Mouse (Mus musculus): ENCODE measurements around the gene Chrdl1.

GRCm38 (mm10) chrX:143338156-143338555 is 55.9 kb downstream of the Chrdl1 start:
- TF ChIP-seq CTCF (IDR thresholded peaks at IDR 0.05; ENCODE audit: control insufficient read depth, insufficient read depth, insufficient read length) (no peak), MYOG (IDR thresholded peaks at IDR 0.05; ENCODE audit: control insufficient read depth, extremely low read depth, insufficient read length) (no peak), CEBPB (IDR thresholded peaks at IDR 0.05; ENCODE audit: low read depth) (no peak), USF1 (IDR thresholded peaks at IDR 0.05; ENCODE audit: low read depth) (no peak), MAX (IDR thresholded peaks at IDR 0.05) (no peak)
